Mouse (Mus musculus): ENCODE measurements around the gene Lpin2.

Gene Lpin2

DNA sequence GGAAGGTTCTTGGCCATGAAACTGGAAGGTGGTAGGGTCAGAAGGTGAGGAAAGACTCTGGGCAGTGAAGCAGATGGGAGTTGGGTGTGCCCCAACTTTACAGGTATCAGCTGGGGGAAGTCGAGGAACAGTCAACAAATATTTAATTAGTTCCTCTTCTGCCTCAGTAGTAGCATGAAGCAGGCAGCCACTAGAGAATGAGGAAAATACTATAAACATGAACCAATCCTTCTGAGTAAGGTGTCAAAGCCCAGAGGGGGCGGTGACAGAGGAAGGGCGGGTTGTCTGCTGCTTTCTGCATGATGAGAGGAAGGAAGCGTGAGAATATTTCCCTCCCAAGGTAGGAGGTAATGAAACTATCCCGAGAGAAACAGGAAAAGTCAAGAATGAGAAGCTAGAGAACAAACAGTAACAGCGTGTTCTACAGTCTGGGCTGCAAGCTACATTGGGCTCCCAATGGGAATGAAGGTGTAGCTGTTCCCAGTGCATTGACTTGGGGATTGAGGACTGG, at the start of gene Lpin2:
Lpin2 (plus strand) TSS at position 350 of the 511 bp plus-strand sequence.
- DNase-seq (ENCODE audit: low read depth in 2 of 2, low spot score in 2 of 2) = peak in 1 of 2 experiments; percentile 8

DNA sequence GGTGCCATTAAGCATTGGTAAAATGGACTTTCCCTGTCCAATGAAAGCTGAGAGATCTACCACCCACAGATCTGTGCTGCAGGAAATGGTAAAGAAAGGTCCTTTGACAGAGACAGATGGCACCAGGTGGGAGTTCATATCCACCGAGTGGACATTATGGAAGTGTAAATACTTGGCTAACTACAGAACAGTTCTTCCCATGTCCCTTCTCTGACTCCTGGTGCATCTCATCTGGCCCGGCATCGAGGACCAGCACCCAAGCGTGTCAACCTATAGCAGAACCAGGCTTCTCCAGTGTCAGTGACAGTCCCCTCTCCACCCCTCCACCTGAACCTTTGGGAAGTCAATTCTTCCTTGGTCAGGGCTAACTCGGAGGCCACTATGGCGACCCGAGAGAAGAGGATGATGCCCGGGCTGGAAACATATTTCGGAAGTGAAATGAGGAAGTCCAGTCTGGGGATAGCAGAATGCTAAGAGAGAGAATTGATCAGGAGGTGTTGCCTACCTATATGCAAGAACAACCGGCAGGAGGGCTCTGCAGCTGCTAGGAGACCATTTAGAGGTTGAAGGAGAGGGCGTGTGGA, 49.4 kb upstream of the Lpin2 start:
- DNase-seq (ENCODE audit: low read depth in 2 of 2, low spot score in 2 of 2) = no peak

DNA sequence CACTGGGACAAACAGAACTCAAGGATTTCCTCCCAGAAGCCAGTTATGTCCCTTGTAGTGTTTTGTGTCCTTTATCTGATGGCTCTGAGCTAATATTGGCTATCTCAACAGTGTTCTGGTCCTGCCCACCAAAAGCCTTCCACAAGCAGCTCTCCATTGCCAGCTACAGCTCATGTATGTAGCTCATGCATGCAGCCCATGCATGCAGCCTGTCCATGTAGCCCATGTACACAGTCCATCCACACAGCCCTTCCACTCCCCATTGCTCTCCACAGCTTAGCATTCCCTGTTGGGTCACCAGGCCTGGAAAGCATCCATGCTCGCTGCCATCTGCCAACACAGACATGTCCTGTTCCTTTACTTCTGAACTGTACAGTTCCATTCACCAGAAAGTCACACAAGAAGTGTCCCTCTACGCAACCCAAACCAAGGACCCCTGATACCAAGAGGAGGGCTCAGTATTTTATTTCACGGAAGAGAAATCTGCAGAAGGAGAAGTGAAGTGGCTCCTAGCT, 47.9 kb upstream of the Lpin2 start:
- no peak for DNase-seq (ENCODE audit: low read depth in 2 of 2, low spot score in 2 of 2)

DNA sequence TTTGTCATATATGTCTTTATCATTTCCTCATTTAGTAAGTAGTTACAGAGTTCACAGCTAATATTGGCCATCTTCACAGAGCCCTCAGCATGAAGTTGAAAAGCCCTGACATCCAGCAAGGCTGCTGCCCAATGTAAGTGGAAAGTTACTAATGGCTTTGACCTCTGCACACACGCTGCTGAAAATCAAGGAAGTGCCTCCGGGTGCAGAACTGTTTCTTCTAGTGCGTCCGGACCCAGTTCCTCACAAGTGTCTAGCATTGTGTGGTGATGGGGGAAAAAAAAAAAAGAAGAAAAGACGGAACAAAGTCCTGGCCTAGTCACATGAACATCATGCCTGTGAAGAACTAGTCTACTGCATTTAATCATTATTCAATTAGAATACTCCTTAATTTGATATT, 47.3 kb upstream of the Lpin2 start:
- DNase-seq (ENCODE audit: low read depth in 2 of 2, low spot score in 2 of 2) = no peak

DNA sequence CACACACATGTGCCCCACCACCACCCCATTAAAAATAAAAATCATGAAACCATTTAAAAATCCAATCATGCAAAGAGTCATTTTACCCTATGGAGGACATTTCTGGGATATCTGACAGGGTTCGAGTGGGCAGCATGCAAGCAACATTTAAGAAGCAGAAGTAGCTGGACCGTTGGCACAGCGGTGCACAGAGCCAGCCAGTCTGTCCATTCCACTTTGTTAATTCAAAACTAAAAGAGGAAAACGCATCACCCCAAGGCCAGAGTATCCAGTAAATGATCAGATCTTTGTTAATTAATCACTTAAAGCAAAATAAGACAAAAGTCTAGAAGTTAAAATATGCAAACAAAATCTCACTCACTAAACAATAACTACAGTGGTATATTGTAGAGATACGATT, 46.5 kb upstream of the Lpin2 start:
- no peak for DNase-seq (ENCODE audit: low read depth in 2 of 2, low spot score in 2 of 2)

DNA sequence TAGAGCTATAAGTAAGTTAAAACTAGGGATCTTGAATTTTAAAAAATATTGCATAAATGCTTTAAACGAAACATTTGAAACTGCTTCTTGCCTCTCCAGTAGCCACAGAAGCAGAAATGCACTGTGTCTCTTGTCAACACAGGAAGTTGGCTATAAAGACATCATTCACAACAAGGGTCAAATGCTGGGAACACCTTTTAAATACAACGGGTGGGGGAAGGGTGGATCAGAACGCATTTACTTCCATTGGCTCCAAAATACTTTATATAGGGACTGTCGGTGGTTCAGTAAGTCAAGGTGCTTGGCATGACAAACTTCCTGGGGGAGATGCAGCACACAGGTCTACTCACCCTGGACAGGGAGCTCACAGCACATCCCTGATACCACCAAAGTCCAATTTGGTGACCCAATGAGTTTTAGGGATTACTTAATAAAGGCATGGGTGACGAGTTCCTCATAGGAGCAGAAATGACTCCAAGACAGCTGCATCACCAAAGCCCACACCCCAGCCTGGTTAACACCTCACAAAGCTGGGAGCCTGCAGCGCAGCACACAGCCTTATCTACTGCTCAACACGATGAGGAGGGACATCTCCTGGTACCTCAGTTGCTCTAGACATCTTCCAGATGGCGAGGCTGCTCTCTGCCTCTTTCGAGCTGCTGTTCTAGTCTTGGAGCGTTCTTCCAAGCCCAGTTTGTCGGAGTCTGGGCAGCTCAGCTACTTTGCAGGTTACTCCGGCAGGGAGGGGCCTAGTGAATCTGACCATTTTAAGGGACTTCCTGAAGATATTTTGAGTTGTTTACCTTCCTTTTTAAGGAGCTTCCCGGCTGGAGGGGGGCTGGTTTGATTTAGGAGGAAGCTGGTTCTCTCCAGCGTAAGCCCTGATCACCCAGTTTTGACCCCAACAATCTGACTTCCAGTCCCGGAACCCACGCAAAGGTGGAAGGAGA, 45.7 kb upstream of the Lpin2 start:
- DNase-seq (ENCODE audit: low read depth in 2 of 2, low spot score in 2 of 2) = no peak

DNA sequence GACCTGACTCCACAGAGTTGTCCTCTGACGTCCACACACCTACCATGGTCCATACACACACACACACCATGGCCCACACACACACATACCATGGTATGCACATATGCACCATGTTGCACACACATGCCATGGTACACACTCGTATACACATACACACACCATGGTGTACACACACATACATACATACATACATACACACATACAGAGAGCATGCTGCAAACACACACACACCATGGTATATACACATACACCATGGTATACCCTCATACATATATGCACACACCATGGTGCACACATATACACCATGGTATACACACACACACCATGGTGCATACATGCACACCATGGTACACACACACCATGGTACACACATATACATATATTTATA, 45.0 kb upstream of the Lpin2 start:
- DNase-seq (ENCODE audit: low read depth in 2 of 2, low spot score in 2 of 2) = no peak

DNA sequence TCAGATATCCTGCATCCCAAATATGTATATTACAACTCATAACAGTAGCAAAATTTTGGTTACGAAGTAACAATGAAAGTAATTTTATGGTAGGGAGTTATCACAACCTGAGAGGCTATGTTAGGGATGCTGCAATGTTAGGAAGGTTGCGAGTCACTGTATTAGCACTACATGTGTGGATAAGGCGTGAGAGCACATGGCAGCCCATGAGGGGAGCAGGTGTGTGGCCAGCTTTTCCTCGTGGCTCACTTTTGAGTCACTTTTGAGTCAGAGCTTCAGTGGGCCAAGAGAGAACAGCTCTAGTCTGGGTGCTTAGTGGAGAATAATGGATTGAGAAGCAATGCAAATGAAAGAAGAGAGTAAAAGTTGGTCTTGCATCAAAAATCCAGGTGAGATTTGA, 40.3 kb upstream of the Lpin2 start:
- no peak for DNase-seq (ENCODE audit: low read depth in 2 of 2, low spot score in 2 of 2)

DNA sequence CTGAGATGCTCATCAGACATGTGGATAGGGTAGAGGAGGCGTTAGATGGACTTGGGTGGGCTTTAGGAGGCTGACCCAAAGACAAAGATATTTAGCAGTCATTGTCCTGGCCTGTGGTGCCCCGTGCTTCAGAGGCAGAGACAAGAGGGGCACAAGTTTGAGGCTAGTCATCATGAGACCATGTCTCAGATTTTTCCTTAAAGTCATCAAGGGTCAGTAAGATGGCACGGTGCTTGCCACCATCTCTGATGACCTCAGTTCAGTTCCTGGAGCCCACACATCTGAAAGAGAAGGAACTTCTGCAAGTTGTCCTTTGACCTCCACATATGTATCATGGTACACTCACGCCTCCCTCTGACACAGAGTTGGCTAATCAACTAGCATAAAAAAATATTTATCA, 39.2 kb upstream of the Lpin2 start:
- no peak for DNase-seq (ENCODE audit: low read depth in 2 of 2, low spot score in 2 of 2)

DNA sequence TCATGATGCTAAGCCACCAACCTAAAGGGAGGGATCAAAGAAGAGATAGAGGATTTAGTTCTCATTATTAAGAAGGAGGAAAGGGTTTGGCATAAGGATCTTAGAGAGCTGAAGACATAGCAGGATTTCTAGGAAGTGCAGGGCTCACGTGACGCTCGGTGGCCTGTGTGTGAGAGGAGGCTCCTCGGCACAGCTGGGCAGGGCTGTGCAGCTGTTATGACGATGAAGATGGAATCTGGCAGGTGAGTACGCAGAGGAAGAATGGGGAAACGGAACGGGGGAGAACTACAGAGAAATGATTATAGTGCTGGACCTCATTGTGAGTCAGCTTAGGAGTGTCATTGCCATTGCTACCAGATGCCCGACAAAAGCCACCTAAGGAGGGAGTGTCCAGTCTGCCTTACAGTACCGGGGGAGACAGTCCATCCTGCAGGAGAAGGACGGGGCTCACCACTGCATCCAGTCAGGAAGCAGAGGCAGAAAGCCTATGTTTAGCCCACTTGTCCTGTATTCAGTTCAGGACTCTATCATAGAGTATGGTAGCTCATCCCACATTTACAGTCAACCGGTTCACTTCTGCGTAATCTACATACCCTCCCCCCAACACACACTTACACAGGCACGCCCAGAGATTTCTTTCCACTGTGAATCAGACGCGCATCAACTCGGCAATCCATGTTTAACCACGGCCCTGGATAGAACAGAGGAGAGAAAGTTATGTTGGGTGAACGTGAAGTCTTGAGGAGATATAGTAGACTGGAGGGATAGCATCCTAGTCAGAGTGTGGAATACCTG, 37.8 kb upstream of the Lpin2 start:
- no peak for DNase-seq (ENCODE audit: low read depth in 2 of 2, low spot score in 2 of 2)

DNA sequence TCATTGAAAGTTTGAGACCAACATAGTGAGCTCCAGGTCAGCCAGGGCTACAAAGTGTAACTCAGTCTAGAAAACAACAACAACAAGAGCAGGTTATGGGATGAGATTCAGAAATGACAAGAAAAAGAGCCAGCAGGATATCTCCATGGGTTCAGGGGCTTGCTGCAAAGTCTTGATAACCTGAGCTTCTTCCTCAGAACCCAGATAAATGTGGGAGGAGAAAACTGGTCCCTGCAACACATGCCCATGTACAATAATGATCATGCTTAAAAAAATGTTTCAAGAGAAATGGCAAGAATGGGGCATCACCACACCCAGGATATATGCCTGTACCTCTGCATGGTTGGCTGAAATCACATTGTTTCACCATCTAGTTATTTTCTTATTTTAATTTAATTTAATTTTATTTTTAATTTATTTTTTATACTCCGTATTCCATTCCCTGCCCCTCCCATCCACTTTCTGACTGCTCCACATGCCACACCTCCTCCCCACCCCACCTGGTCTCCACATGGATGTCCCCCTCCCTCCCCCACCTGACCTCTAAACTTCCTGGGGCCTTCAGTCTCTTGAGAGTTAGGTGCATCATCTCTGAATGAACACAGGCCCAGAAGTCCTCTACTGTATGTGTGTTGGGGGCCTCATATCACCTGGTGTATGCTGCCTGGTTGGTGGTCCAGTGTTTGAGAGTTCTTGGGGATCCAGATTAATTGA, 37.0 kb upstream of the Lpin2 start:
- DNase-seq (ENCODE audit: low read depth in 2 of 2, low spot score in 2 of 2) = no peak

DNA sequence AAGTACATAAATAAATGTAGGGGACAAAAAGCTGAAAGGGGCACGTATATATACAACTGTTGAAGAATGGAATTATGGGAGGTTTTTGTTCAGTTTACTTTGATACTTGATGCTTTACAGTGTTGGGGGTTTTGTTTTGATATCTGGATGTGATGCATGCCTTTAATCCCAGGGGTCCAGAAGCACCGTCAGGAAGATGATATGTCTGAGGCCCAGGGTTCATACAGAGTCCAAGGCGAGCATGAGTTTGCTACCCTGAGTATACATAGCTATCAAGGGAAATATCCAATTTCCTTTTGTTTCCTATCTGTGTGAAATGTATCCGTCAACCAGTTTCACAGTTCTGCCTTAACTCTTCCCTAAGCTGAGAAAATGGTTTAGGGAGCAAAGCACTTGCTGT, 29.0 kb upstream of the Lpin2 start:
- no peak for DNase-seq (ENCODE audit: low read depth in 2 of 2, low spot score in 2 of 2)

DNA sequence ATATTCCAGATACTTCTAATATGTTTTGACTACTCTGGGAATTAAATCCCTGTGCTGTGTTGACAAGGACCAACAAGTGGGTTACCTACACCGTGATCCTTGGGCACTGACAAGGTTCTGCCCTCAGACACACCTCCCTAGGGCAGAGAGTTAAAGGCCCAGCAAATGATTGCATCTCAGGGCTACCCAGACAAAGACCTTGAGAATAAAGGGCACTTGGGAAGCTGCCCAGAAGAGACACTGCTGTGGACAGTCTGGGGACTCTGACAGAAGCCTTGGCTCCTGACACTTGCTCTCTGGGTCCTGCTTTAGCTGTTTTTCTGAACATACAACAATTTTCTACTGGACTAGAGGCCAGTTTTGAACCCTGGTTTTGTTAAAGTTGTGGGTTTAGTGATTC, 27.1 kb upstream of the Lpin2 start:
- DNase-seq (ENCODE audit: low read depth in 2 of 2, low spot score in 2 of 2) = no peak

DNA sequence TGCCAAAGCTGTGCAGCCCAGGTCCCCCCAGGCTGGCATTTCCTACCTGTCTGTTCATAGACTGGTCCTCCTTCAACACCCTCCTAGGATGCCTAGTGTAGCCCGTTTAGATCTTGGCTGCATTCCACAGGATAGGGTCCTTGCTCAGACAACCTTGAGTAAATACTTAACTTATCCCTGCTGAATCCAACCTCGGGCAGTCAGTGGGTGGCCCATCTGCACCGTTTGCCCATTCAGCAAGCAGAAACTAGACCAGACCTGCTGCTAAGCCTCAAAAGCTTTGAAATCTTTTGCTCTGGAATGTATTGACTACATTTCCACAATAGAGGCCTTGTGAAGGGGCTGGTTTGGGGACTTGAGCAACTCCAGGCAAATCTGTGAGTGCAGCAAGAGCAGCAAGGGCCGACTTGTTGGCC, 23.2 kb upstream of the Lpin2 start:
- no peak for DNase-seq (ENCODE audit: low read depth in 2 of 2, low spot score in 2 of 2)

DNA sequence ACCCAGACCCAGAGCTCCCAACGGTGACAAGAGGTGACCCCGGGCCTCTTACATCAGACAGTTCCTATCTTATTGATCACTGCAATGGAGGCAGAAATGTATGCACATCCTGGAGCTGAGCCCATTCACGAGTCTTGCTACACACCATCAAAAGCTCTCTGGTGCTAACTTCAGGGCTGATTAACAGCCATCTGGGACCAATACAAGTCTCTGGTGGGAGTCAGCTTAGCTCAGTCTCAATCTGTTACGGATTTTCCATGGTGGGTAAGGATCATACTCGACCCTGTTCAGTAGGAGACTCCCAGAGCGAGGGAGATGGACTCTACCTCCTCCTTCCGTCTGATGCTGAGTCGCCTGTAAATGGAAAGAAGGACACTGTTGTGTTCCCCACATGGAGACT, 22.6 kb upstream of the Lpin2 start:
- DNase-seq (ENCODE audit: low read depth in 2 of 2, low spot score in 2 of 2) = no peak

DNA sequence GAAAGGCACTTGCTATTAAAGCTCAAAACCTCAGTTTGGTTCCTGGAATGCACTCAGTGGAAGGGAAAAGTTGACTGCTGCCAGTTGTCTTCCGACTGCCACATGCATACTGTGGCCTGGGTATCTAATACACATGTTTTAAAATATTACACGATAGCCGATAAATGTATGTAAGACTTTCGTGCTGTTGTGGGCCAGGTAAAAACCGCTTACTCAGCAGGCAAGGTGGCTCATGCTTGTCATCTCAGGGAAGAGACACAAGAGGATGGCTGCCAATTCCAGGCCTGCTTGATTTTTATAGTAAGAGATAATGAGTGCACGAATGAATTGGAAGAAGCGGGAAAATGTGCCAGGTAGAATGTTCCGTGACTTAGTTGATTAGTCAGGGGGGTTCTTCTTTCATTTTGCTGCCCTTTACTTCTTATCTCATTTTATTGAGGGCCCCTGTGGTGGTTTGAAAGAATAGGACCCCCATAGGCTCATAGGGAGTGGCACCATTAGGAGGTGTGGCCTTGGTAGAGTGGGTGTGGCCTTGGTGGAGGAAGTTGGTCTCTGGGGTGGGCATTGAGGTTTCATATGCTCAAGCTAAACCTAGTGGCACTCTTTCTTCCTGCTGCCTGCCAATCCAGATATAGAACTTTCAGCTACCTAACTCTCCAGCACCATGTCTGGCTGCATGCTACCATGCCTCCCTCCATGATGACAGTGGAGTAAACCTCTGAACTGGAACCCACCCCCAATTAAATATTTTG, 21.9 kb upstream of the Lpin2 start:
- DNase-seq (ENCODE audit: low read depth in 2 of 2, low spot score in 2 of 2) = no peak

DNA sequence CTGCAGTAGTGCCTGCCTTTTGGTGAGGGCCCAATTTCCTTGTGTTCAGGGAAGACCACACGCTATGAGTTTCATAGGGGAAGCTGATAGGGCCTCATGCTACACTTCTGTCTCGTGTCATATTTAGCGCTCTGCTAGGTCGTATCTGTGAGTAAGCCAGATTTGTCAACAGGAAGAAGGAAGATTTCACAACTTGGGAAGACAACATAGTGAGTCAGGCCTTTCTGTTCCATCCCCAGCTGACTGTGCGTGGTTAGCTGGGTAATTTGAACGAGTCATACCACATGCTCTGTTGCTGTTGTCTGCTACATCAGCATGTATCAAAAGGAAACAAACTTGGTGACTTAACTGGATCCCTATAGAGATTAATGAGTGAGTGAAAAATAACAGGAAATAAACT, 17.4 kb upstream of the Lpin2 start:
- no peak for DNase-seq (ENCODE audit: low read depth in 2 of 2, low spot score in 2 of 2)

DNA sequence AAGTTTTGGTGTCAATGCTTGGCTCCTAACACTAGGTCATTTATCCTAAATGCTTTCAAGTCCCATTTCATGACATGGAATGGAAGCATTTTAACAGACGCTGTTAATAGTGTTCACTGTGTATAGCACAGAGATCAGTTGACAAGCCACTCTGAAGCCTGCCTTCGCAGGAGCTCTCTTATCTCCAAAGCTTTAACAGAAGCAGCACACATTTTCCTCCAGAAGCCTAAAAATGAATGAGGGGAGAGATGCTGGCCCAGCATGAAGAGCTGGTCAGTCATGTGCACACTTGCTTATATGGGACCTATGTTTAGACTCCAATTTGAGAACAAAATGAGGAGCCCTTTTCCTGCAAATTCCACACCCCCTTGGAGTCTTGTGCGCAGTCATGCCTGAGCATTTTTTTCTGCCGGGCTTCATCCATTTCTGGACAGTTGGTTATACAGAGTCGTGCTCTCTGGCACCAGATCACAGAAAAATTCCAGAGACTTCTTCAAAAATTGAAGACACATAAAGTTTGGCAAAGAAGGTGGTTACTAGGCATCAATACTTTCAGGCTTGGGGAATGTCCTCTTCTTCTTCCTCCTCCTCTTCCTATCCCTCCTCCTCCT, 14.1 kb upstream of the Lpin2 start:
- DNase-seq (ENCODE audit: low read depth in 2 of 2, low spot score in 2 of 2) = no peak

DNA sequence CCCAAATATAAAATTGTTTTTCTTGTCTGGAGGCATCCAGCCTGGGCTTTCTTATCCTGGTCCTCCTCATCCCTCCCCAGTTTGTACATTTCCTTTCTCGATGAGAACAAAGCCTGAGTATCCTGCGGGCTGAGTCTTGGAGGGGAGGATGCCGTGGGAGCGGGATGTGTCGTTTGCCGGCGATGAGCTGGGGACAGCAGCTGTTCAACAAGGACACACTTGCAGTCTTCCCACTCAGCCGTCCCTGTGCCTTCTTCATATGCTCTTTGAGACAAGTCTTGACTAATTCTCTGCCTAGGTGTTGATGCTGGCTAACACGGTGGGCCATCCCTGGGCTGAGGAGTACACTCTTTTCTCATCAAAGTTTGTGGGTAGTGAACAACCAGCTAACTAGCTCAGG, 13.5 kb upstream of the Lpin2 start:
- no peak for DNase-seq (ENCODE audit: low read depth in 2 of 2, low spot score in 2 of 2)

DNA sequence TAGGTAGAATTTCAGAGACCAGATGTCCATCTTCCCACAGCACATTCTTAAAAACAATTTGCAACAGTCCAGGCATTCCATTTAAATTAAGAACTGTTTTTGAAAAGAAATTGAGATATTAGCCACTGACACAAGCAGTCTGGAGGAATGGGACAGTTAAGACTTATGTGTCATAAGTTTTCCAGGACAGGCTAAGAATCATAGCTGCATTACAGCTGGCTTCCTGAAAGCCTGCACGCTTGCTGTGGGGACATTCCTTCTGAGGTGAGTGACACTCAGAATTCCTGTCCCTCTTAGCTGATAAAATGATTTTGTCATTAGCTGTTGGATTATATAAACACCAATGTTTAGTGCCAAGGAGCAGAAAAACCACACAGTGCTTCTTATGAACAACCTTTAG, 12.7 kb upstream of the Lpin2 start:
- DNase-seq (ENCODE audit: low read depth in 2 of 2, low spot score in 2 of 2) = no peak
